Mouse (Mus musculus) stomach, embryonic 16.5 days (tissue): Measurements from ENCODE around the gene Usp3. TPM values are rescaled to one million over a fixed set of nuclear protein-coding genes. Genes with fewer than 3 reads are reported as not detected.

Experiments used
- ATAC-seq: fragments of 200-750 bp; cut with Nextera tagmentation; 2 replicates; pipeline ENCODE4 v1.8.0; 2017; ENCODE audit warnings: moderate number of reproducible peaks, moderate TSS enrichment; ENCODE audit not compliant: insufficient read depth, low FRiP score
- H3K27ac ChIP-seq: fragments of 300-500 bp; sonication (generic); 2 replicates; pipeline ENCODE4 v1.5.1; 2014; ENCODE audit warnings: low read length
- H3K27me3 ChIP-seq: fragments of 300-500 bp; sonication (generic); 2 replicates; pipeline ENCODE4 v1.6.1; 2014; ENCODE audit warnings: low read length, control low read depth, mixed read lengths; ENCODE audit not compliant: control insufficient read depth, insufficient read depth
- H3K36me3 ChIP-seq: fragments of 300-500 bp; sonication (generic); 2 replicates; pipeline ENCODE4 v1.6.1; 2014; ENCODE audit warnings: low read length; ENCODE audit not compliant: control insufficient read depth, insufficient read depth
- H3K4me1 ChIP-seq: fragments of 300-500 bp; sonication (generic); 2 replicates; pipeline ENCODE4 v1.6.1; 2014; ENCODE audit warnings: low read length, control low read depth, mixed read lengths; ENCODE audit not compliant: control insufficient read depth, insufficient read depth
- H3K4me2 ChIP-seq: fragments of 300-500 bp; sonication (generic); 2 replicates; pipeline ENCODE4 v1.6.1; 2014; ENCODE audit warnings: low read depth, low read length, mixed read lengths
- H3K4me3 ChIP-seq: fragments of 300-500 bp; sonication (generic); replicated peaks from 2 replicates; pipeline ENCODE4 v1.5.1; 2014; ENCODE audit warnings: mild to moderate bottlenecking, low read length
- H3K9ac ChIP-seq: fragments of 300-500 bp; sonication (generic); 2 replicates; pipeline ENCODE4 v1.6.1; 2014; ENCODE audit warnings: low read length
- H3K9me3 ChIP-seq: fragments of 300-500 bp; sonication (generic); replicated peaks from 2 replicates; pipeline ENCODE4 v1.6.1; 2016; ENCODE audit warnings: low read length, control low read depth; ENCODE audit not compliant: control insufficient read depth
- WGBS: fragments of 180-500 bp; shearing (Covaris S2); extraction: QIAGEN DNeasy Blood & Tissue Kit; methylation state at CpG from one replicate; pipeline ENCODE4 v1.1.7; 2014; 5-methylcytosine and 5-hydroxymethylcytosine counted together
- polyA plus RNA-seq: library from polyadenylated mRNA; unstranded; fragments of >200 nt; fragmentation: Nextera tagmentation; extraction: Ambion mirVana; gene quantifications from 2 replicates; pipeline ENCODE4 v1.2.1, GENCODE M21; 2015

Gene Usp3
- polyA plus RNA-seq, 1 experiment from 2014 or later = 54.5 TPM

DNA sequence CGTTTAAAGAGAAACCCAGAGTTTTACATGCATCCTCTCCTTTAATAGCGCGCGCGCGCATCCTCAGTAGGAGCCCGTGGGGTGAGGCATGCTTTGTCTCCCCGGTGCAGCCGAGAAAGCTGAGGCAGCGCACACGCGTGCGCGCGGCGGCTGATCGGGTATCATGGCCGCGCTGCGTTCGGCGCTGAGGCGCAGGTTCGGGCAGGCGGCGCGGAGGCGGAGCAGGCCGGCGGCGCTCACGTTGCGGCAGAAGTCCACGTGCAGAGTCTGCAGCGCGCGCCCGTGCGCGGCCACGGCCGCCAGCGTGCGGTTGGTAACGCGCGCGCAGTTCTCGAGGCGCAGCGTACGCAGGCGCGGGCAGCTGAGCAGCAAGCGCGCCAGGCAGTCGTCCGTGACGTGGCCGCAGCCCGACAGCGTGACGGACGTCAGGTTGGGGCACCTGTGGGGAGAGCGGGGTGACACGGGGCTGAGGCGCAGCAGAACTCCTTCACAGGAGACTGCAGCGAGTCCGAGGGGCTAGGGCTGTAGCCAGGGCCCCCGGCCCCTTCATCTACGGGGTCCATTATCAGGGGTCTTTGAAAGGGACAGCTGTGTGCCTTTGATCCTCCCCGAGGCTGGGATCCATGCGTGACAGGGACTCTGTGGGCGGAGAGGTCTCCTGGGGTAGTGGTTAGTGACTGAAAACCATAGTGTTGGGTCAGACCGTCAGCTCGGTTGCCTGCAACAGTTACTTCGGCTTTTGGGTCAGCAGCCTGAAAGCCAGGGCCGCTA is 81.2 kb downstream of the Usp3 start:
- H3K9ac ChIP-seq = peak overlapping the region; percentile 82
- under 1% methylated on average over 78 of the region's 78 CpGs for WGBS

DNA sequence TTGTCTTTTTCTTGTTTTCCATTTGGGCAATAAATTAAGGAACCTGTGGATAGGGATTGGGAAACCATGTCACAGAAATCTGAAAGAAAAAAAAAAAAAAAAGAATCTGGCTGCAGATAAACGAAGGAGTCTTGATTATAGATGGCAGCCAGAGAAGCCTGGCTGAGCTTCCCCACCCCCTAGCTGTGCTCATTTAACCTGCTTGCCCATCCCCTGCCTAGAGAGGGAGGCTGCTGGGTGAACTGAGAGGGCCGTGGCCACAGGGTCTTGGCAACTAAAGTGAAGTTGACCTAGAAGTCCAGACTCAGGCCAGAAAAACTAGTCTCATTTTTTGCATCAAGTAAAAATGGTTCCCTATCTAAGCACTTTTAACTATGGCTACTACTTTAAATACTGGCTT is 82.0 kb downstream of the Usp3 start:
- WGBS = 0% methylated on average over 2 of the region's 2 CpGs
- peak overlapping the region; percentile 62 for H3K4me3 ChIP-seq
- ATAC-seq = no peak
- peaks cover 36% of the 10 kb centered on the region for H3K4me1 ChIP-seq
- peak overlapping the region; percentile 82 for H3K9ac ChIP-seq
- no peaks in the 10 kb centered on the region for H3K9me3 ChIP-seq
- H3K27me3 ChIP-seq = no peaks in the 10 kb centered on the region
- H3K4me2 ChIP-seq = peak overlapping the region; percentile 82
- H3K27ac ChIP-seq = peak overlapping the region; percentile 98
- H3K36me3 ChIP-seq = 0 out of 2 replicates have a peak, but pooled peaks cover 4% of the 10 kb centered on the region

More for the DNA sequence above, 81.2 kb downstream of the Usp3 start:
- Histone ChIP-seq H3K4me3 (peak overlapping the region; percentile 62), H3K4me2 (peak overlapping the region; percentile 82), H3K36me3 (peaks cover 9% of the 10 kb centered on the region), H3K9me3 (no peaks in the 10 kb centered on the region), H3K27ac (peak overlapping the region; percentile 98), H3K27me3 (no peaks in the 10 kb centered on the region), H3K4me1 (peaks cover 36% of the 10 kb centered on the region)
- ATAC-seq = peak; percentile 88

DNA sequence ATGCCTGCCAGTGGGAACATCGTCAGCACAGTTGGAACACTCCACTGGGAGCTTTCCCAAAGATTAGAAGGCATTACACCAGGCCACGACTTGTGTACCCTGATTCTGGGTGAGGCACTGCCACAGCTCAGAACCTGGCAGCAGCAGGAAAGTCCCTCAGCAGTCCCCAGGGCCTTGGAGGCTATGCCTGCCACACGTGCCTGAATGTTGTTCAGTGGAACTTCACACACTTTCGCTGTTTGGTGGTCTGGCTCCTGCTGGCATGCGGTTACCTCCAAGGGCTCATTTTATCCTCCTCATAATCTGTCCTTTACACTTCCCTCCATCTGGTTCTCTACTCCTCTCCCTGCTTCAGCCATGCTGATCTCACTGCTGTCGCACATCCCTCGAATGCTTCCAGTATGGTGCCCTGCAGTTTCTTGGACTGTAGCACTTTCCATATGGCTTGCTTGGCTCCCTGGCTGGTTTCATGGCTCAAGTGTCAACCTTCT is 82.5 kb downstream of the Usp3 start:
- whole genome bisulfite sequencing = 80% methylated on average over 7 of the region's 7 CpGs
- H3K27ac ChIP-seq = peak overlapping the region; percentile 98; the same call in 1 of the 2 replicates
- no peak overlapping the region for H3K4me2 ChIP-seq

DNA sequence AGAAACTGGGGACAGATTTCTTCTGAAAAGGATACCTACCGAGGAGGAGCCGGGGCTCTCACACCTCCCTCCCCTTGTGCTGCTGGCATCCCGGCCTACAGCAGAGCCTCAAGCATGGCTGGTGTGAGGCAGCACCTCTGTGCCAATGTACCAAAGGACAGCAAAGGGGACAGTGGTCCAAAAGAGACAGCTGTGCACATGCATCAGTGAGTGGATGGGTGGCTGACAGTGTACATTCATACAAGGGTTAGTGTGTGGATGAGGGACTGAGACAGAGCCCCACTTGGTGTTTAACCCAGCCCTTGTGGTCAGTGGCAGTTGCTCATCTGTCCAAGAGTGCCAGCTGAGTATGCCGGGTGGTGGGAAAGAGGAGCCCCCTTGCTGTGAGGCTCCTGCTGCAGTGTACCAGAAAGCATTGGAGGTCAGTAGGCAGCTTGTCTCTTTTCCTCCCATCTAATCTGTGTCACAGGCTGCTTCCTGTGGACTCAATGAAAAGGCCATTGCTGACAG is 84.0 kb downstream of the Usp3 start:
- Histone ChIP-seq H3K9ac (no peak overlapping the region), H3K27ac (no peak overlapping the region), H3K9me3 (no peaks in the 10 kb centered on the region), H3K36me3 (peaks cover 4% of the 10 kb centered on the region; the same call in 1 of the 2 replicates), H3K4me3 (no peak overlapping the region), H3K4me2 (no peak overlapping the region), H3K4me1 (peaks cover 22% of the 10 kb centered on the region), H3K27me3 (no peaks in the 10 kb centered on the region)
- no peak for ATAC-seq
- WGBS = 81% methylated on average over 4 of the region's 4 CpGs

More for the DNA sequence above, 82.5 kb downstream of the Usp3 start:
- Histone ChIP-seq H3K4me3 (no peak overlapping the region), H3K4me1 (peaks cover 36% of the 10 kb centered on the region), H3K27me3 (no peaks in the 10 kb centered on the region), H3K36me3 (0 out of 2 replicates have a peak, but pooled peaks cover 4% of the 10 kb centered on the region), H3K9me3 (no peaks in the 10 kb centered on the region), H3K9ac (0 out of 2 replicates have a peak overlapping the region, but pooled peaks have one; percentile 4)
- ATAC-seq = no peak

DNA sequence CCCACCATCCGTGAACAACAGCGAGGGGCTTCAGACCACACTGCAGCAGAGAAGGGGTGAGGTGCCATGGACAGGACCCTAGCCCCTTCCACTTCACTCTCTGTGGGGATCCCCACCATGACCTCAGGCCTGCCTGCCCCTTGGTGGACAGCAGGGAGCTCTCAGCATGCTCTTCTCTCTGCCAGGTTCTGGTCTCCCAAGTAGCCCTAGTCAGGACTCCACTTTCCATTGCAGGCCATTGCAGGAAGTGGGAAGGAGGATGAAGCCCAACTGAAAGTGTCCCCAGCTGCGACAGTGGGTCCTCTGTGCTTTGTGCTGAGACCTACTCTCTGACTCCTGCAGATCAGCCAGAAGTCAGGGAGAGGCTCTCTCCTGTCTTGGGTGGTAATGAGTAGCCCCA is 85.3 kb downstream of the Usp3 start:
- peaks cover 4% of the 10 kb centered on the region; the same call in 1 of the 2 replicates for H3K36me3 ChIP-seq
- H3K4me1 ChIP-seq = peaks cover 10% of the 10 kb centered on the region
- ATAC-seq = no peak
- H3K9ac ChIP-seq = no peak overlapping the region
- WGBS = 74% methylated on average over 3 of the region's 3 CpGs
- H3K27ac ChIP-seq = no peak overlapping the region
- no peak overlapping the region for H3K4me2 ChIP-seq
- no peak overlapping the region for H3K4me3 ChIP-seq
- H3K27me3 ChIP-seq = no peaks in the 10 kb centered on the region
- H3K9me3 ChIP-seq = no peaks in the 10 kb centered on the region

DNA sequence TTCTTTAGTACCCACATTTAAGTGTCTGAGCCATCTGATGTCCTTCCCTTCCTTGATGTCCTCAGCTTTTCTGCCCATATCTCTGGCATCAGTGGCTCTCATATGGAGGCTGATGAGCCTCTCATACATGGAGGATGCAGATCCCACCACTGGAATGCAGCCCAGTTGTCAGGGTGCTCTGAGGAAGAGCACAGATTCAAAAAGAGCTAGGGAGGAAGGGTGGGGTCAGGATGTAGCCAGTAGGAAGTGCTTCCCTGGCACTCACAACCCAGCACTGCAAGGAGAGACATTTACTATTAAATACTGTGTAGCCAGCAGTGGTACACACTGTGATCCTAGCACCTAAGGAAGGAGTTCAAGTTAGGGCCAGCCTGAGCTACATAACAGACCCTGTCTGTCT is 86.5 kb downstream of the Usp3 start:
- Histone ChIP-seq H3K36me3 (peaks cover 11% of the 10 kb centered on the region; the same call in 1 of the 2 replicates), H3K27ac (no peak overlapping the region), H3K4me2 (no peak overlapping the region), H3K27me3 (no peaks in the 10 kb centered on the region), H3K9ac (no peak overlapping the region), H3K9me3 (no peaks in the 10 kb centered on the region), H3K4me3 (no peak overlapping the region), H3K4me1 (peaks cover 7% of the 10 kb centered on the region)
- no peak for ATAC-seq

DNA sequence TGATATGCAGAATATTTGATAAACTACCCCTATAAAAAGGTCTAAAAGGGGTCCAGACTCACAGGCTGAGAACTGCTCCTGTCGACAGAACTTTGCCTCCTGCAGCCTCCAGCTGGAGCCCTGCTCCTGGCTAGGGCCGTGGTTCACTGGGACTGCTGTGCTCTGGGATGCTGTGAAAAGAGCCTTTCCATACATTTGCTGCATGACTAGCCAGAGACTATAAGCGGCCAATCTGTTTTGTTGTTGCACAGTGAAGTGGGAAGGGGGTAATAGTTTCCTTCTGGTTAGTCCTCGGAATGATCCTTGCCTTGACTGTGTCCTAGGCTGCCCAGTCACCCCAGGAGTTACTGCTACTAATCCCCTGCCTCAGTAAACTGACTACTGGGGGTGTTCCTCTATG is 86.9 kb downstream of the Usp3 start:
- Histone ChIP-seq H3K9me3 (no peaks in the 10 kb centered on the region), H3K4me1 (peaks cover 6% of the 10 kb centered on the region), H3K36me3 (peaks cover 11% of the 10 kb centered on the region; the same call in 1 of the 2 replicates), H3K27ac (no peak overlapping the region), H3K4me2 (no peak overlapping the region), H3K27me3 (no peaks in the 10 kb centered on the region), H3K9ac (no peak overlapping the region), H3K4me3 (no peak overlapping the region)
- no peak for ATAC-seq
- 76% methylated on average over 4 of the region's 4 CpGs for WGBS

DNA sequence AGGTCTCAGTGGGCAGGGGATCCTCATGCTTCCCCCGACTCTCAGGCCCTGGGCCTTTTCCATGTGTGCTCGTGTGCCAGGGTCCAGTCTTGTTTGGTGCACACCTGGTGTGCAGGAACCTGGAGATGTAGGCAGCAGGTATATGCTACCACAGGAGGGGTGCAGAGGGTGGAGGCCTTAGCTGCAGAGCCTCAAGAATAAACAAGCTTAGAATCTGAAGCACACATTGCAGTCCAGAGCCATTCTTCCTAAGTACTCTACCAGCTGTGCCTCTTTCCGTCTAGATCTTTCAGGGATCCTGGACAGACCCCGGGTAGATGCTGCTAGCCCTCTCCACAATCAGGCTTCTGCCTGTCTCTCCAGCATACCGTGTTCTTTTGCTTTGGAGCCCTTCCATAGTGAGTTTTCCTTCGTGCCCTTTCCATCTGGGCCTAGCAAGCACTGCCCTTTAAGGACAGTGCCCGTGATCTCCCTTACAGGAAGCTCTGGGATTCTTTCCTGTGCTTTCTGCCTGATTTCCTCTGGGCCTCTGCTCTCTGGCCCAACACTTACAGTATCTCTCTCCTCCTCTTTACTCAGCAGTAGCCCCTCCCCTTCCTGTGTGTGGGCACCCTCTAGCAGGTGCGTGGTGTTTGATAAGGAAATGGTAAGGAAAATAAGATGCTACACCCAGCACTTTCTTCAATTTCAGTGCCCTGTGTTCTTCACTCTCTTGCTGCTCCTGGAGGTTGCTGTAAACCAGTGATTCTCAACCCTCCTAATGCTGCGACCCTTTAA is 87.6 kb downstream of the Usp3 start:
- Histone ChIP-seq H3K27ac (peak overlapping the region; percentile 15; the same call in 1 of the 2 replicates), H3K4me2 (no peak overlapping the region), H3K36me3 (peaks cover 11% of the 10 kb centered on the region; the same call in 1 of the 2 replicates), H3K4me1 (no peaks in the 10 kb centered on the region; the same call in 1 of the 2 replicates), H3K4me3 (no peak overlapping the region), H3K27me3 (no peaks in the 10 kb centered on the region), H3K9ac (no peak overlapping the region), H3K9me3 (no peaks in the 10 kb centered on the region)
- peak; percentile 63; the same call in 1 of the 2 replicates for ATAC-seq
- WGBS = 70% methylated on average over 9 of the region's 9 CpGs
